Mouse (Mus musculus) heart, postnatal 25 days (tissue): Measurements from ENCODE around the gene Lnx1. TPM values are rescaled to one million over a fixed set of nuclear protein-coding genes. Genes with fewer than 3 reads are reported as not detected.

Experiments
- DNase-seq: peaks from one replicate; pipeline ENCODE4 v3.0.0; 2022; ENCODE audit warnings: low spot score
- intact Hi-C: fragments of 180-260 bp; cut with DNase I; formaldehyde crosslinking; loops from one replicate; pipeline ENCODE4 v1.15.1; 2025
- total RNA-seq, 2 experiments: library from RNA; stranded (reverse); gene quantifications; 2 replicates each; pipeline ENCODE4 v1.2.3; 2021

Lnx1 gene
- total RNA-seq, 2 experiments from 2014 or later: 6.7 to 9.5 TPM

DNA sequence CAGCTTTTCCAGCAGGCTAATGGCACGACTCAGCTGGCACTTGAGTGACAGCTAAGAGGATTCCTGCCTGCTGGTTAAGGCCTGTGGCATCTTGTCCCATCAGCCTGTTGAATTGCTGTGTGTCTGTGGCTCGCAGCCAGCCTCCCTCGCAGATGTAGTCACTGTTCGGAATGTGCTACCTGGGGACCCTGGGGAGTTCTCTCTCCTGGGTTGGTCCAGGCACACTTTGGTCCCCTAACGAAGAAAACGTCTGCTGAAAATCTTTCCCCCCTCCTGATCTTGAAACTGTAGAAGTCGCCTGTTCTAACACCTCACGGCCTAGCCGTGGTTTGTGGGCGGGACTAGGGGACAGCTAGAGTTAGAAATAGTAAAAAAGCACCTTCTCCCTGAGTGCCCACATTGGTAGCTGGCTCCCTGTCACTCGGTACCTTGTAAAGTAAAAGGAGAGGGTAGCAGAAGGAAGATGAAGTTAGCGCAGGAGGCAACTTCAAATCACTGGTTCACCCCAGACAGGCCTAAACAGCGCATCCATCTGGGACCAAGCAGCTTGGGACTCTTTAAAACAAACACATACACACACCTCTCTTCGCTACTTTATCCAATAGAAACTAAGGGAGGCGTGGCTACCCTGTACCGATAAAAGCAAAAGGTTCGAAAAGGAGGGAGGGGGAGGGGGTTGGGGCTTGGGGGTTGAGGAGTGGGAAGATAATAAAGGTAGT, 1.2 kb upstream of the Lnx1 start:
- peak; percentile 14 for DNase-seq
- intact Hi-C loops: loop anchor here (2.0 to 10.0 kb wide), 3 partner anchors 19 to 451 kb away; partner anchors contain the start of gene Pdgfra

DNA sequence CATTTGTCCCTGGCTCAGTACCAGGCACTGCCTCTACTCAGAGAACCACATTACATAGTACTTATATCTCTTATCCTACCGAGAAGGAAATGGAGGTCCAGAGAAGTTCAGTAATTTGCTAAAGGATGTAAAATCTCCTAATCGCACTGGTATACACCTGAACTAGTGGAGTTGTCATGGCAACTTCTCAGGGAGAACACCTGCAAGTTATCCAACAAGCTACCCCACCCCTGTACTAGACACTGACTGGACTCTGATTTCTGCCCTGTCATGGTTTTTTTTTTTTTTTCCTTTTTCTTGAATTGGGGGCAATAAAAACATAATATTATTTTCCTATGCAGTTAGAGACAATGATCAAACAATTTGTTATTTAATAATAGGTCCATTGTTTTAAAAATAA, 1.8 kb downstream of the Lnx1 start:
- DNase-seq: no peak
- intact Hi-C loops: loop anchor here (5.0 to 10.0 kb wide), 2 partner anchors 91 to 454 kb away; partner anchors contain the start of gene Pdgfra

DNA sequence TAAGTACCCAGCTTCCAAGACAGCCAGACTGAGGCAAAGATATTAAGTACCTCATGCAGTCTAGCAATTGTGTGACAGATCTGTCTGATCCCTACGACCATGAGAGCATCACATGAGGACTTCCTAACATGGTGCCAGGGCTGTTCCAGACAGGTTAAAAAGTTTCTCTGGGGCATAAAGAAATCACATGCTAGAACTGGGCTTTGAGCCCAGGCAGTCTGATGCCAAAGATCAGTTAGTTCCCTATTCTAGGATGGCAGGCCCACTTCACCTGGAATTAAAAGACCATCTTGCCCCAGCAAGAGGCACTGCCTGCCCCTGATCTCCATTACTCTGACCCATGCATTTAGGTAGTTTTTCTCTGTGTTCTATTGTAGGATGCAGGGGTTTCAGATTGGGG, 3.0 kb downstream of the Lnx1 start:
- no peak for DNase-seq
- intact Hi-C loops: loop anchor here (5.0 to 10.0 kb wide), 2 partner anchors 93 to 455 kb away; partner anchors contain the start of gene Pdgfra

DNA sequence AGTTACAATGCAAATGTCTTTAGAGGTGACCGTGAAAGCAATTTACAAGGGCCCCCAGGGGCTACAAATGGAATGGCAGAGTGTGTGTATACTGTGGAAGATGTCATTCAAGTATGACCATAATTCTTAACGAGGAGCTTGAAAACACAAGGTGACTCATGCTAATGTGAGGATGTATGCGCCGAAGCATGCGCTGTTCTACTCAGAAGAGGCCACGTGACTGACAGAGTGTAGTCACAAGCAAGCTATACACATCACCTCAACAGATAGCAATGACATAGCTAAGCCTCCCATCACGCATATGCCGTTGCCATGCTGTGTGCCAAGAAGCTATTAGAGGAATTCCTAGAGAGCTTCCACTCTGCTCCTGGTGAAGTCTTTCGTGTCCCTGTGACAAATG, 5.2 kb downstream of the Lnx1 start:
- intact Hi-C loops: no loop called here
- no peak for DNase-seq

DNA sequence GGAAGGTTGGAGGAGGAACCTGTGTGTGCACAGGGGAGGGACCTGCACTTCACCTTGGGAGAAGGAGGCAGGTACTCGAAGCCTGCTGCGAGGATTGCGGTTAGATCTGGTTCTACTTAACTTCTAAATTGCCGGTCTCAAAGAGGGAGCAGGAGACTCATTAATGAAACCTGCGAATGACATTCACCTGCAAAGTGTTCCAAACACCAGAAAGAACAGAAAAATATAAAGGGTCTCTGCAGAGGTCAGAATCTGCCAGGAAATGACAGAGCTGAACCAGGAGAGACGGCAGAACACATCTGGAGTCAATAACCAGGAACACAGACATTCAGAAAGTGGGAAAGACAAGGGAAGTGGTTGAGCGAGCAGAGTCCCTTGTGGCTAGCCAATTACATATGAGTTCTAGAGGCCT, 8.3 kb downstream of the Lnx1 start:
- no peak for DNase-seq
- intact Hi-C loops: no loop called here

DNA sequence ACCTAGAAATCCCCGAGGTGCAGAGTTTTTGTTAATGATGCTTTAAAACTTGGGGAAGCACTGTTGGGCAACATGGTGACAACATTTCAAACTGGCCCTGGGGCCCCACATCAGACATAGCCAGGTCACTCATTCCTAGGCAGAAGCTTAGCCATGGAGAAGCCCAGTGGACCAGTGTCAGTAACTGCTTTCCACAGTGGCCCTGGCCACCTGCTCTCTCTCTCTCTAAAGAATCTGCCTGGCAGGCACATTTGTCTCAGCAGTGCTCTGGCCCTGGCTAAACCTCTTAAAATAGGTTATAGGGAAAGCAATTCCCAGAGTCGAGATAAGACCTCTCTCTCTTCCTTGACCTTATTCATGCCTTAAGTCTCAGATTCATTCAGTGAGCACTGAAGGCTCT, 8.9 kb downstream of the Lnx1 start:
- DNase-seq: no peak
- intact Hi-C loops: no loop called here

DNA sequence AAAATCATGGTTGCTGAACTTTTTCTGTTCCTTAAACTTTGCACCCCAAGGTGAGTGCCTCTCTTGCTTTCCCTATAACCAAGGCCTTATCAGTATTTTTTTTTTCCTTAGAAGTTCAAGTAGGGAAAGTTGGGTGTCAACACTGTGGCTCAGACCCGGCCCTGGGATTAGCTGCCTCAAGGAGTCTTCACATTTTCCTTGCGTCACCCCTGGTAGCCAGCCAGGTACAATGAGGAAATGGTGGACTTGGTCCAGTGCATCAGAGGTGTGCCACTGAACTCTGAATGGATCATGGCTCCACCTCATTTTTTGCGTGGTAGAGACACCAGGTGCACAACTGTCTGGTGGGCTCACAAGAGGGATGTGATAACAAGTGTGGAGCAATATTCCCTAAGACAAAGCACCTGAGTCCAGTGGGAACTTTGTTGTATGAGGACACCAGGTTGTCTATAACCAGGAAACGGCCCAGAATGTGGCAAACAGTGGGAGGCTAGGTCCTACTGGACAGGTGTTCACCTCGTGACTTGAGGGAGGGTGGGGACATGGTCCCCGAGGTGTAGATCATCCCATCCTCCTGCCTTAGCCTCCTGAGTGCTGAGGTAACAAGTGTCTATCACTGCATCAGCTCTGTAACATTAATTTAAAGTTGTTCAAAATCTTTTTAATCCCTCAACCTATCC, 10.2 kb downstream of the Lnx1 start:
- no peak for DNase-seq
- intact Hi-C loops: no loop called here

DNA sequence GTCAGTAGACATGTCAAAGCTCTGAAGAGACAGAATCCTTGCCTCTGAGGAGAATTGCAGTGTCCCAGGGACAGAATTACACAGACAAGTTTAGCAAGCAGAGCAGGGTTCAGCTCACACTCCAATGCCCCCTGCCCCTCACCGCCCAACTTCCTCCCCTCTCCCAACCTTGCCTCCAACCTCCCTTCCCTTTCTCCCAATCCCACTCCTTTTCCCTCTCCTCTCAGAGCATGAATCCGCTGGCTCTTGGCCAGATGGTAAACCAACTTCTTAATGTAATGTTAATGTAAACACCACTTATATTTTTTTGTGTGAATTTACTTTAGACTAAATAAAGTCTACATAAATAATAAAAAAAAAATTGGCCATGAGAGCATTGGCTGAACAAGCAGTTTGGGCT, 13.9 kb downstream of the Lnx1 start:
- no peak for DNase-seq
- intact Hi-C loops: no loop called here

DNA sequence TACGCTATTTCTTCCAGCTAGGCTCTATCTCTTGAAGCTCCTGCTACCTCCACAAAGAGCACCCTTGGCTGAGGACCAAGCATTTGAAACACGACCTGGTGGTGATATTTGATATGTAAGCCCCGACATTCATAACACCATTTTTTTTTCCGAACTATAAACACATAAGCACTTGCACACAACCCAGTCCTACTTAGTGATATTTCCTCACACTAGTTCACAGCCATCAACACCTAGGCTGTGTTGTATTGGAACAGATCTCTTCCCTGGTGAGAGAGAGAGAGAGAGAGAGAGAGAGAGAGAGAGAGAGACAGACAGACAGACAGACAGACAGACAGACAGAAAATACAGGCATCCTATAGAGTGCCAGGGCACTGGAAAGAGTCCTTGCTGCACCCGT, 17.8 kb downstream of the Lnx1 start:
- intact Hi-C loops: loop anchor here (2.0 kb wide), 1 partner anchor 18 kb away; the partner anchor contains the start of gene Lnx1
- DNase-seq: no peak

DNA sequence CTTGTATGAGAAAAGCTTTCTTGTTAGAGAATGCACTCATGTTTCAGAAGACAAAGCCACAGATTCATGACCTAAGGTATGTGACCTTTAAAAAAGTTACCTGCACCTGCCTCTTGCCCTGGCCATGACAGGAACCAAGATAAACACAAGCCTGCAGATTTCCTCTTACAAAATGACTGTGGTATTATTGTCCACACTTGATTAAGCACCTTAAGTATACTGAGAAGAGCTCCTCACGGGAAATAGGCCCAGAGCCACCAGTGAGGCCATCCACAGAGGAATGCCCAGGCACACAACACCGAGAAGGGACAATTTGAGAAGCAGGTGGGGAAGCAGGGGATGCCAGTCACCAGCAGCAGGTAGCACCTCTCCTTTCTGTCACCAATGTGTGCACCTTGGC, 18.9 kb downstream of the Lnx1 start:
- no peak for DNase-seq
- intact Hi-C loops: loop anchor here (2.0 kb wide), 1 partner anchor 19 kb away; the partner anchor contains the start of gene Lnx1

DNA sequence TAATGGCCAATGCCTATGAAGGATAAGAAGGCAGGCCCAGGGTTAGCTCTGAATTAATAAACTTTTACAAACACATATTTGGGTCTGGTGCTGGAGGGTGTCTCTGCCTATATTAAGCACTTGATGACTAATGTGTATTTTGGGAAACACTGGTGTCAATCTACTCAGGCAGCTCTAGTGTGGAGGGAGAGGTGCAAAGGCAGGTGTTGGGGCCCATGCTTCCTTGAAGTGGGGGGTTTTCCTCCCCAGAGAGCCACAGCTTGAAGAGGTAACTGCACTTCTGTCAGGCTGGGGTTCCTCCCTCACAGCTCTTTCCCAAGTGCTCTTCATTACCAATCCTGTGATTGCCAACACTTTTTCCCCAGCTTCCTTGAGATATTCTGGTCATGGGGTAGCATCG, 20.0 kb downstream of the Lnx1 start:
- intact Hi-C loops: no loop called here
- DNase-seq: no peak

DNA sequence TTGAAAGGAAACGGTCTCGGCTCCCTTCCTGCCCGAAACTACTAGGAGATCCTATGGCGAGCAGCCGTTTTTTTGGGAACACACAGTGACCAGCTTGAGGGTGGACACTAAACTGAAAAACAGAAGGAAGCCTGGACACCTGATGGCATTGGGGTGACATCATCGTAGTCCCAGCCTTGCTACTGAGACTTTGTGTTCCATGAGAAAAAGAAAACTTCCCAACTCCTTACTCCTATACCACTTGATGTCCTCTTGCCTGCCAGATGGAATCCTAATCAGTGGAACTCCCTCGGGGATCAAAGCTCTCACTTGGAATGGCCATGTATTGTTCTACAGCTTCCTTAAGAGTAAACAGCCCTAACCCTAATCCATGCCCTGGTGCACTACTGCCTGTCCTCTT, 23.1 kb downstream of the Lnx1 start:
- DNase-seq: peak; percentile 67
- intact Hi-C loops: loop anchor here (2.0 to 5.0 kb wide), 2 partner anchors 33 to 39 kb away; no protein-coding TSS in a partner anchor

DNA sequence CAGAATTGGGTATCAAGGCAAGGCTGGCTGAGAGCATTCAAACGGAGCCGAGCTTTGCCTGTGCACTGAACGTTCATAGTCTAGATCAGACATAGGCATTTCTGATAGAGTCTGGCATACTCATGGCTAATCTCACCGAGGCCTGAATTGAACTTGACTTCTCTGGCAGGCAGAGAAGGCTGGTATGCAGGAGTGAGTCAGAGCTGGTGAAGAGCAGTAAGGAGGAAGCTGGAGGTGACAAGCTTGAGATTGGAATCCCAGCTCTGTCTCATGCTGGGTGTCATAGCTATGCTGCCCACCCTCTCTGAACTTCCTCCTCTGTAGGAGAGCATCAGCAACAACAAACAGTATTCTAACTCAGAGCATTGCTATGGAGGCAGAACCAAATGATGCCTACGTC, 24.0 kb downstream of the Lnx1 start:
- intact Hi-C loops: loop anchor here (2.0 to 5.0 kb wide), 2 partner anchors 34 to 38 kb away; no protein-coding TSS in a partner anchor
- no peak for DNase-seq

DNA sequence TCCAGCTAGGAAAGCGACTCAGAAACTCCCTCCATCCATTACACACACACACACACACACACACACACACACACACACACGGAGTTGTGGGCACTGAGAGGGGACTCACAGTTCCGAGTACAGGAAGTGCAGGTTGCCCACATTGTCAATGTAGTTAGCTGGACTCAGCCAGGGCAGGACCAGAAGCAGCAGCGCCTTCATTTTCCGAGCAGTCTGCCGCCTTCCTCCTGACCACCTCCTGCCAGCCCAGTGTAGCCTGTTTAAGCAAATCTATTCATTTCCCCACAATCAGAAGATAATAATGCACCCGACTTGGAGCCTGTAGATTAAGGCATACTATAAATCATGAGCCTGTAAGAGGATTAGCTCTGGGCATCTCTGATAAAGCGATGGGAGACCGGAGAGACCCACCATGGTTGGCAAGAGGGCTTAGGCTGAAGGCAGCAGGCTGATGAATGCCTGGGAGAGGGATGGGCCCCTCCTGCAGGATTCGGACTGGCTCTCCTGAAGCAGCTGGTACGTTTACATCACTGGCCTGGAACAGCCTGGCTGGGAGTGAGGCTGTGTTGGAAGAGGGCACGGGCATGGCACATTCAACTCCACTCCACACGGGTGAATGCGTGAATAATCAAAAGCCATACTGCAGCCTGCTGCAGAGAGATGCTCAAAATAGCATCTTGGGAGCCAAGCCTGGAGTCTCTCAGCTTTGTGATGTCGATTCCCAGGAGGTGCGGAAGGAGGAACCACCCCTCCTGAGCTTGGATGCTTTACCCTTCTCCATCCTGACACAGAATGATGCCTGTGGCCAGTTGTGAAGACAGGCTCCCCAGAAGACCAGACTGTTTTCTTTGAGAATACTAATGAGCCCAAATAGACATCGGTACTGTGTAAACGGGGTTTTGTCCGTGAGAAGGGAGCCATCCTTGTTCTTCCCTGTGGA, 25.0 kb downstream of the Lnx1 start:
- intact Hi-C loops: loop anchor here (2.0 to 5.0 kb wide), 2 partner anchors 35 to 37 kb away; no protein-coding TSS in a partner anchor
- peak; percentile 17 for DNase-seq

DNA sequence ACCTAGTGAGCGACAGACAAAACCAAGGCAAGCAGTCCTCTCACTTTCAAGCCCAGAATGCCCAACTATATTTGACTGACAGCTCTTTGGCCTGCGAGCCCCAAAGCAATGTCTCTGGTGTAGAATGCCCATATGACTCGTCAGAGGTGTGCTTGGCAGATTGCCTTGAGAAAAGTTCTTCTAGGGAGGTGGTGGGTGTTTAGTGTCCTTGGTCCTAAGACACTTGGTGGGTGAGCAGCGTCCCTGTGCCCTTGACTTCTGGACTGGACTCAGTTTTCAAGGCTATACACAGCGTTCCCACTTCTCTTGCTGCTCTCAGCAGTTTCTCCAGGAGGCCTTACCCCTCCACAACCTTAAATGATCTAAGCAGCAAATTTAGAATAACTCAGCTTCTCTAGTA, 30.2 kb downstream of the Lnx1 start:
- DNase-seq: no peak
- intact Hi-C loops: no loop called here

DNA sequence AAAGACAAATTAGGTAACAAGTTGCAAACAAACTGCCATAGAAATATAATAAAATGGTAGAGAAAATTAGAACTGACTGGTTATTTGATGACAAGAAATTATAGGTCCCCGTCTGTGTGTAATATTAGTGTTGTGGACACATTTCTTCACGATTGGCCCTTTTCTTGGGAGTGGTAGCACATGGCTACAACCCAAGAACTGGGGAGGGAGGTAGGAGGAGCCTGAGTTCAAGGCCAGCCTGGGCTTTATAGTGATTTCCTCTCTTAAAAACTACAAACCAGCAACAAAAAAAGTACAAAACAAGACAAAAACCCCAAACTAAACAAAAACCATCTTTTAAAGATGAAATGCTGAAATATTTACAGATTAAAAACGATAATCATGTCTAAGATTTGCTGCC, 31.8 kb downstream of the Lnx1 start:
- intact Hi-C loops: no loop called here
- no peak for DNase-seq

DNA sequence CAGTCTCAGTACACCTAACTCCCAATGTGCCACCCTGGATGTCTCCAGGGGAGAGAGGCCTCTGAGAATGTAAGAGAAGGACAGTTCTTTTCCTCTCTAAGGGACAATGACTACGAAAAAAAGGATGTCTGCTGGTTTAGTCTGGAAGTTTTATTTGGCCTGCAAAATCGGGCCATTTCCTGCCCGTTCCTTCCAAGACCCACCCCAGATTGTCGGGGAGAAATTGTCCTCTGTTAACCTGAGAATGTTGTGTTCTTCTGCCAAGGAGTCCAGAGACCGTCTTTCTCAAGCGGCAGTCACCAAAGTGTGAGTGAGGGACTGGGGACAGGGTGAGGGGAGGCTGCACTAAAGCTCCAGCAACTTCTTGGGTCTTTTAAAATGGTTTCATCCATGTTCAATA, 32.8 kb downstream of the Lnx1 start:
- intact Hi-C loops: no loop called here
- peak; percentile 15 for DNase-seq

DNA sequence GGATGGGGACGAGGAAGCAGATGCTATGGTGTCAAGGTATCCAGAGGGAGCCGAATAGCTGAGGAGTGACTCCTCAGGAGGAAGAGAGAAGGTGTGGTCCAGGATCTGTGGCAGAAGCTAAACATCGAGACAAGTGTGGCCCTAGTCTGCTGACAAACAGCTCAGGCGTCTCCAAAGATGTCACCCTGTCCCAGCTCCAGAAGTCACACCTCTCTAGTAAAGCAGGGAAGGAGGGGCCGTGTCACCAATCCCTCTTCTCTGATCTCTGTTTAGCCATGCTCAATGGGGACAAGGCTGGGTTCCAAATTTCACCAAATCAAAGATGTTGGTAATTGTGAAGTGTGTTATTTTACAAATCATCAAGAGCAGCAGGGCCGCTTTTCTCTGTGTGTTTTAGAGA, 33.8 kb downstream of the Lnx1 start:
- intact Hi-C loops: no loop called here
- DNase-seq: no peak

DNA sequence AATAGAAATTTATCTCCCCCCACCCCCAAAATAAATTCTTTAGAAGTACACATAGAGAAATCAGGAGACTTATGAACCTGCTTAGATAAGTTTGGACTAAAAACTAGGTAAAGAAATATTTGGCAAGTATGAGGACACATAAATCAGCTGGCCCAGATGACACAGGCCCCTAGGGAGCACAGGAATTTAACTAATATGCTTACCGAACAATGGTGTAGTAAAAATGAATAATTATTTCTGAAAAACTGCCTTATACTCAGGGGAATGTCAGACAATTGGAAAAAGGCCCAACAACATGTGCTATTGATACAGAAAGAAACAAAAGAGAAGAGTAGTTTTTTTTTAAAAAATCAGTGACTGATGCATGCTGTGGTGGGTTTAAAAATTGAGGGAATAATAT, 40.1 kb downstream of the Lnx1 start:
- intact Hi-C loops: no loop called here
- no peak for DNase-seq
